Mouse (Mus musculus): ENCODE results near the gene Pigk. TPM values are rescaled to one million over a fixed set of nuclear protein-coding genes. Genes with fewer than 3 reads are reported as not detected.
"Not testable (repeated sequence)": the region's sequence is repeated elsewhere in the genome, so short reads cannot be mapped to it uniquely, and the experiment has no call there.

Pigk gene
- polyA plus RNA-seq, 1 experiment from 2014 or later = 23.8 TPM

GRCm38 (mm10) chr3:152767485-152767884 lies 53.6 kb downstream of the Pigk start:
- Histone ChIP-seq H3K4me3 (ENCODE audit: low read depth, low read length) (no peak overlapping the region), H3K4me2 (ENCODE audit: low read depth, low read length) (no peak overlapping the region)
- TF ChIP-seq EP300 (IDR thresholded peaks at IDR 0.05; ENCODE audit: low read depth) (no peak), CTCF (IDR thresholded peaks at IDR 0.05; ENCODE audit: low read depth) (no peak)

GRCm38 (mm10) chr3:152770056-152770455 lies 56.2 kb downstream of the Pigk start:
- Histone ChIP-seq H3K27me3 (ENCODE audit: insufficient read depth, low read length) (no peaks in the 10 kb centered on the region), H3K36me3 (replicated peaks; ENCODE audit: insufficient read depth, low read length) (peaks cover 9% of the 10 kb centered on the region), H3K4me2 (ENCODE audit: low read depth, low read length) (no peak overlapping the region), H3K27ac (ENCODE audit: low read depth) (no peak overlapping the region), H3K9ac (replicated peaks) (no peak overlapping the region), H3K4me3 (ENCODE audit: low read depth, low read length) (no peak overlapping the region), H3K4me1 (ENCODE audit: insufficient read depth) (peaks cover under 1% of the 10 kb centered on the region), H3K9me3 (ENCODE audit: low read length) (no peaks in the 10 kb centered on the region)
- 84% methylated on average over 6 of the region's 6 CpGs for WGBS (ENCODE audit: insufficient replicate concordance)
- DNase-seq (no peak), ATAC-seq (no peak)
- TF ChIP-seq CTCF (IDR thresholded peaks at IDR 0.05; ENCODE audit: low read depth) = no peak
- no peak for TF ChIP-seq EP300 (IDR thresholded peaks at IDR 0.05; ENCODE audit: low read depth)

More at GRCm38 (mm10) chr3:152767485-152767884, 53.6 kb downstream of the Pigk start:
- Histone ChIP-seq H3K4me1 (ENCODE audit: insufficient read depth) (peaks cover 12% of the 10 kb centered on the region), H3K9ac (replicated peaks) (no peak overlapping the region), H3K36me3 (replicated peaks; ENCODE audit: insufficient read depth, low read length) (peaks cover 9% of the 10 kb centered on the region), H3K27me3 (ENCODE audit: insufficient read depth, low read length) (no peaks in the 10 kb centered on the region), H3K9me3 (ENCODE audit: low read length) (no peaks in the 10 kb centered on the region), H3K27ac (ENCODE audit: low read depth) (no peak overlapping the region)
- DNase-seq = no peak
- 79% methylated on average over 11 of the region's 11 CpGs for WGBS (ENCODE audit: insufficient replicate concordance)
- no peak for ATAC-seq

DNA sequence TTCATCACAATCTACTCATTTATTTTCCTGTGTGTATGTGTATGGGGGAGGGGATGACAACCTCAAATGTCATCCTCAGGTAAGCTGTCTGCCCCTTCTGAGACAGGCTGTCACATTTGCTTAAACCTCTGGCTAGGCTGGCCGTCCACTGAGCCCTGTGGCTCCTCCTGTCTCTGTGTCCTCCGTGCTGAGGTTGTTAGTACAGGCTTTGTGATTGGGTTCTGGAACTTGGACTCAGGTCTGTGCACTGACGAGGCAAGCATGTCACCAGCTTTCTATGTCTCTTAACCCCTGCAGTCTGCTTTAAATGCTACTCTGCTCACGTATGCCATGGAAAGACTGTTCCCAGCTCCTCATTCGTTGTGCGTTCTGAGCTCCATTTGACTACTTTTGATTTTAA lies 62.5 kb downstream of the Pigk start:
- H3K4me3 ChIP-seq (ENCODE audit: low read depth, low read length) = no peak overlapping the region
- no peaks in the 10 kb centered on the region for H3K27me3 ChIP-seq (ENCODE audit: insufficient read depth, low read length)
- no peak overlapping the region for H3K4me2 ChIP-seq (ENCODE audit: low read depth, low read length)
- H3K4me1 ChIP-seq (ENCODE audit: insufficient read depth) = no peaks in the 10 kb centered on the region
- no peaks in the 10 kb centered on the region for H3K36me3 ChIP-seq (replicated peaks; ENCODE audit: insufficient read depth, low read length)
- no peak overlapping the region for H3K27ac ChIP-seq (ENCODE audit: low read depth)
- no peak overlapping the region for H3K9ac ChIP-seq (replicated peaks)
- no peaks in the 10 kb centered on the region for H3K9me3 ChIP-seq (ENCODE audit: low read length)
- WGBS (ENCODE audit: insufficient replicate concordance) = 71% methylated on average over 6 of the region's 6 CpGs
- DNase-seq (no peak), ATAC-seq (peak; percentile 65)
- TF ChIP-seq EP300 (IDR thresholded peaks at IDR 0.05; ENCODE audit: low read depth) (no peak), CTCF (IDR thresholded peaks at IDR 0.05; ENCODE audit: low read depth) (no peak)

DNA sequence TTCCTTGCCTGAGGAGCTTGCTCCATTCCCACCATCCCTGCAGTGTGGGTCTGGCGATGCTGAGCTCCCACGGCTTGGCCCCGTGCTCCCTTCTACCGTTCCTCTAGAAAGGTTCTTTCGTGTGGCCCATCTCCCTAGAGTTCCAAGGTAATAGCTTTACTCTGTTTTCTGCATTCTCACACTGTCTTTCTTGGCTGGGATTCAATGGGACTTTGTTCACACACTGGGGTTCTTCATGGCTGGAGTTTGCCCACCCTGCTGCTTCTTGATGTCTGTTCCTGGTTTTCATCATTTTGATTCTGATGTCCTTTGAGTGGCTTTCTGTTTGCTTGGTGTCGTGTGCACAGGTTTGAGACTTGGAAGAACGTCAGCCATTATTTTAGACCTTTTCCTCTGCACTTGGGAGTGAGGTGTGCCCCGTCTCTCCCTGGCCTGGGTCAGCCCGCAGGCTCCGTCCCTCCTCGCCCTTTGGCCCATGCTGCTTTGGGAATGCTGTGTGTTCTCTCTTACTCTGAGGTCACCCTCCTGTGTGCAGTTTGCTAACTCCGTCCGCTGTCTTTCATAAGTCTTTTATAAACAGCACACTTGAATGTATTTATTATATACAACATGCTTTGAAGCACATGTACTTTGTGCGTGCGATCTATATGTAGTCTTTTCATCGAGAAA lies 63.1 kb downstream of the Pigk start:
- no peak for DNase-seq
- no peak for TF ChIP-seq EP300 (IDR thresholded peaks at IDR 0.05; ENCODE audit: low read depth)
- no peak for TF ChIP-seq CTCF (IDR thresholded peaks at IDR 0.05; ENCODE audit: low read depth)
- Histone ChIP-seq H3K9me3 (ENCODE audit: low read length) (no peaks in the 10 kb centered on the region), H3K9ac (replicated peaks) (no peak overlapping the region), H3K4me3 (ENCODE audit: low read depth, low read length) (no peak overlapping the region), H3K27ac (ENCODE audit: low read depth) (no peak overlapping the region), H3K36me3 (replicated peaks; ENCODE audit: insufficient read depth, low read length) (no peaks in the 10 kb centered on the region), H3K4me1 (ENCODE audit: insufficient read depth) (no peaks in the 10 kb centered on the region), H3K27me3 (ENCODE audit: insufficient read depth, low read length) (no peaks in the 10 kb centered on the region), H3K4me2 (ENCODE audit: low read depth, low read length) (no peak overlapping the region)
- peak; percentile 36; the same call in 1 of the 2 replicates for ATAC-seq
- WGBS (ENCODE audit: insufficient replicate concordance) = 76% methylated on average over 16 of the region's 16 CpGs

DNA sequence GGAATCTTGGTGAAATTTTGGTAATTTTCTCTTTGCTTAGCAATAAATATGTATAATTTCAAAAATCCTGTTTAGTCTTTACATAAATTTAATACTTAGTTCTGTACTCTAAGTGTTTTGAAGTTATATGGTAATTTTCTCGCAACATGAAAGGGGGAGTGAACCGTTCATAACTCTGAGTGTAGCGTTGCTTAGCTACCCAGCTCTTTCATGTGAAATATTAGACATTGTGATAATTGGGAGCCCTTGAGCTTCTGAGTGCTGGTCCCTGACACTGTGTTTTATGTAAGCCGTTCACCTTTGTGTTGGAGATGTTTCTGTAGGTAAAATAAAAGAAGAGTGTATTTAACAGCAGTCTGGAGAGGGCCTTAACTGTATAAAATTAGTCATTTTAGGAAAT lies 65.9 kb downstream of the Pigk start:
- Histone ChIP-seq H3K27ac (ENCODE audit: low read depth) (no peak overlapping the region), H3K9ac (replicated peaks) (no peak overlapping the region), H3K4me3 (ENCODE audit: low read depth, low read length) (no peak overlapping the region), H3K4me2 (ENCODE audit: low read depth, low read length) (no peak overlapping the region), H3K9me3 (ENCODE audit: low read length) (no peaks in the 10 kb centered on the region), H3K36me3 (replicated peaks; ENCODE audit: insufficient read depth, low read length) (no peaks in the 10 kb centered on the region), H3K27me3 (ENCODE audit: insufficient read depth, low read length) (no peaks in the 10 kb centered on the region), H3K4me1 (ENCODE audit: insufficient read depth) (no peaks in the 10 kb centered on the region)
- WGBS (ENCODE audit: insufficient replicate concordance) = 80% methylated on average over 4 of the region's 4 CpGs
- no peak for TF ChIP-seq CTCF (IDR thresholded peaks at IDR 0.05; ENCODE audit: low read depth)
- ATAC-seq (no peak), DNase-seq (no peak)

GRCm38 (mm10) chr3:152783792-152784191 lies 69.9 kb downstream of the Pigk start:
- WGBS (ENCODE audit: insufficient replicate concordance) = 34% methylated on average over 7 of the region's 7 CpGs
- Histone ChIP-seq H3K27ac (ENCODE audit: low read depth) (no peak overlapping the region), H3K9me3 (ENCODE audit: low read length) (no peaks in the 10 kb centered on the region)

DNA sequence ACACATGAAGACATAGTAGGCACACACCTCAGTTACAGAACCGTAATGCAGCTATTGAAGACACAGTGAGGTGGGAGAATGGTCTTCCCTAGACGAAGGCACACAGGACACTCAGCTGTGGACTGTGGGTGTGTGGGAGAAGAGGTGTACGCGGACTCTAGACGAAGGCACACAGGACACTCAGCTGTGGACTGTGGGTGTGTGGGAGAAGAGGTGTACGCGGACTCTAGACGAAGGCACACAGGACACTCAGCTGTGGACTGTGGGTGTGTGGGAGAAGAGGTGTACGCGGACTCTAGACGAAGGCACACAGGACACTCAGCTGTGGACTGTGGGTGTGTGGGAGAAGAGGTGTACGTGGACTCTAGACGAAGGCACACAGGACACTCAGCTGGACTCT lies 70.5 kb downstream of the Pigk start:
- H3K4me3 ChIP-seq (ENCODE audit: low read depth, low read length); H3K4me1 ChIP-seq (ENCODE audit: insufficient read depth); H3K9ac ChIP-seq (replicated peaks); H3K27me3 ChIP-seq (ENCODE audit: insufficient read depth, low read length); H3K9me3 ChIP-seq (ENCODE audit: low read length); DNase-seq; H3K36me3 ChIP-seq (replicated peaks; ENCODE audit: insufficient read depth, low read length); H3K27ac ChIP-seq (ENCODE audit: low read depth); H3K4me2 ChIP-seq (ENCODE audit: low read depth, low read length): not testable (repeated sequence)
- WGBS (ENCODE audit: insufficient replicate concordance) = 75% methylated on average over 7 of the region's 13 CpGs
- ATAC-seq = peak; percentile 33

More at GRCm38 (mm10) chr3:152783792-152784191, 69.9 kb downstream of the Pigk start:
- Histone ChIP-seq H3K4me2 (ENCODE audit: low read depth, low read length) (no peak overlapping the region), H3K4me1 (ENCODE audit: insufficient read depth) (no peaks in the 10 kb centered on the region), H3K4me3 (ENCODE audit: low read depth, low read length) (no peak overlapping the region), H3K27me3 (ENCODE audit: insufficient read depth, low read length) (no peaks in the 10 kb centered on the region), H3K36me3 (replicated peaks; ENCODE audit: insufficient read depth, low read length) (peaks cover 6% of the 10 kb centered on the region; the same call in 1 of the 2 replicates), H3K9ac (replicated peaks) (no peak overlapping the region)
- ATAC-seq (peak; percentile 71), DNase-seq (peak; percentile 83)
- TF ChIP-seq CTCF (IDR thresholded peaks at IDR 0.05; ENCODE audit: low read depth) (peak; percentile 93), EP300 (IDR thresholded peaks at IDR 0.05; ENCODE audit: low read depth) (no peak)

- WGBS (ENCODE audit: insufficient replicate concordance) = 80% methylated on average over 5 of the region's 5 CpGs
- not testable (repeated sequence) for ATAC-seq; H3K9ac ChIP-seq (replicated peaks); H3K4me2 ChIP-seq (ENCODE audit: low read depth, low read length); H3K9me3 ChIP-seq (ENCODE audit: low read length); H3K4me3 ChIP-seq (ENCODE audit: low read depth, low read length); H3K27ac ChIP-seq (ENCODE audit: low read depth); H3K36me3 ChIP-seq (replicated peaks; ENCODE audit: insufficient read depth, low read length); DNase-seq; H3K27me3 ChIP-seq (ENCODE audit: insufficient read depth, low read length); H3K4me1 ChIP-seq (ENCODE audit: insufficient read depth)
Measured at GRCm38 (mm10) chr3:152788301-152788953, 74.5 kb downstream of the Pigk start.
